Mouse (Mus musculus): ENCODE data around the gene Wdr24. TPM values are rescaled to one million over a fixed set of nuclear protein-coding genes. Genes with fewer than 3 reads are reported as not detected.

Wdr24 gene
- polyA plus RNA-seq (2015; fragmentation: Nextera tagmentation; extraction: Ambion mirVana), result 28.1 and 31.8 TPM in 2 replicates

DNA sequence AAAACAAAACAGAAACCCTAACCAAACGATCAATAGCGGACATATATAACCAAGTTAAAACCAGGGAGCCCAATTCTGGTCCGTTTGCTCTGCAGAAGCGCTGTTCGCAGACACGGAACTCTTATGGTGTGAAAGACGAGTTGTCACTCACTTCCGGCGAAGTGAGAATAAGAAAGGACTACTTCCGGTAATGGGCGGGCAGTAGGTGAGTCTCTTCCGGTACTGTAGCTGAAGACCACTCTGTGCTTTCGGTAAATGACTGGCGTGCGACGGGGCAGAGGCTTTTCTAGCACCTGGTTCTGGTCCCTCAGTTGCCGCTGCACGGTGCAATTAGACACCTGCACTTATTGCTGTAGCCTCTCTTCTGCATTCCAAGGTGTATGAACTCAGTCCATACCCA lies at the start of gene Wdr24:
Gene Wdr24 (plus strand): TSS at position 176 of the 400 bp plus-strand sequence.
- Histone ChIP-seq H3K4me1 (peaks cover 44% of the 10 kb centered on the region), H3K4me2 (peak within 1 kb of the TSS; percentile 95), H3K4me3 (replicated peaks) (peak within 1 kb of the TSS; percentile 76), H3K27ac (peak within 1 kb of the TSS; percentile 75), H3K27me3 (peaks cover 42% of the 10 kb centered on the region), H3K9me3 (replicated peaks) (no peaks in the 10 kb centered on the region), H3K36me3 (peaks cover 28% of the 10 kb centered on the region), H3K9ac (peak within 1 kb of the TSS; percentile 83)
- WGBS, result 1% methylated on average over 18 of the region's 18 CpGs
- ATAC-seq (replicated peaks; ENCODE audit: low FRiP score), result peak; percentile 53

DNA sequence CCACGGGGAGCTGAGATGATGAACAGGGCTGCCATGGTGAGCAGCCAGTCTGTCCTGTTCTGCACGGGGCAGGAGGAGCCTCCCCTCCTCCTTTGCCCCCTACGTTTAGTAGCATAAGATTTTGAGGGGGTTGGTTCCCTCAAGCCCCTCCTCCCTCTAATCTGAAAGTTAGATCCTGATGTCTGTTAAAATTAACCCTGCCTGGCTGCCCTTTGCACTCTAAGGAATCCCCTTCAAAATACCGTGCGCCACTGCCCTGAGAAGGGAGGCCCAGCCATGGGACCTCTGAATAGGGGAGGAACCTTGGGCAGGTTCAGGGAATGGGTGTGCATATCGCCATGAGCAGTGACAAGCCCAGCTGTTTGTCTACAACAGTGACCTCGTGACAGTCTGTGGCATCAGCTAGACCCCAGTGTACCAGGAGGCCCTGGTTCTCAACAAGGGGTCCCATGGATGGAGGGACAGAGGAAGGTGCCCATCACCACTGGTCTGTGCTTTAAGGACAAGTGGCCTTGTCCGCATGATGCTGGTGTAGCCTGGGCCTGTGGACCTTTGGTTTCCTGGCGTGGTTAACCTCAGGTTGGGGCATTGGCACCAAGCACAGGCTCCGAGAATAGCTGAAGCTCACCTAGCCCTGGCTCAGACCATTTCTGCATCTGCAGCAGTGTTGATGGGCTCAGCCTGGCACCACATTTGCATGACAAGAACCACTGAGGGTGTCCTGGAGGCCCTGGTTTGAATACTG lies 47.9 kb upstream of the Wdr24 start:
- 78% methylated on average over 10 of the region's 10 CpGs for WGBS
- Histone ChIP-seq H3K9me3 (replicated peaks) (no peaks in the 10 kb centered on the region), H3K36me3 (peaks cover 32% of the 10 kb centered on the region), H3K4me3 (replicated peaks) (0 out of 2 replicates have a peak overlapping the region, but pooled peaks have one; percentile 4), H3K27ac (no peak overlapping the region), H3K27me3 (no peaks in the 10 kb centered on the region), H3K9ac (no peak overlapping the region), H3K4me2 (0 out of 2 replicates have a peak overlapping the region, but pooled peaks have one; percentile 4), H3K4me1 (peaks cover 15% of the 10 kb centered on the region)
- no peak for ATAC-seq (replicated peaks; ENCODE audit: low FRiP score)

DNA sequence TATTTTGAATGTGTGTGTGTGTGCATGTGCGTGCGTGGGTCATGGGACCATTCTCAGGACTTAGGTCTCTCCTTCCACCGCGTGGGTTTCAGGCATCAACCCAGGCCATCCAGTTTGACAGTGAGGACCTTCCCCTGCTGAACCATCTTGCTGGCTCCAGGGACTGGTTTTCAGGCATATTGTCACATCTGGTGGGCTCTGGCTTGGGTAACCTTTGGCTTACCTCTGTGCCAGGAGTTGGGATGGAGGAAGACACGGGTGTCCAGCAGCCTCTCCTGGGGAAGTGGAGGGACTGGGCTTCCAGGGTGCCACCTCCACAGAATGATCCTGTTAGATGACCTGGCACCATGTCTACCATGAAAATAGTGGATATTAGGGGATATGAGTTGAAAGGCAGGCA lies 45.5 kb upstream of the Wdr24 start:
- H3K4me1 ChIP-seq, result peaks cover 15% of the 10 kb centered on the region
- no peak overlapping the region for H3K9ac ChIP-seq
- ATAC-seq (replicated peaks; ENCODE audit: low FRiP score), result no peak
- H3K4me3 ChIP-seq (replicated peaks), result no peak overlapping the region
- WGBS, result 96% methylated on average over 5 of the region's 5 CpGs
- no peak overlapping the region for H3K4me2 ChIP-seq
- H3K27me3 ChIP-seq, result no peaks in the 10 kb centered on the region
- H3K36me3 ChIP-seq, result peaks cover 57% of the 10 kb centered on the region
- H3K9me3 ChIP-seq (replicated peaks), result no peaks in the 10 kb centered on the region
- H3K27ac ChIP-seq, result no peak overlapping the region

DNA sequence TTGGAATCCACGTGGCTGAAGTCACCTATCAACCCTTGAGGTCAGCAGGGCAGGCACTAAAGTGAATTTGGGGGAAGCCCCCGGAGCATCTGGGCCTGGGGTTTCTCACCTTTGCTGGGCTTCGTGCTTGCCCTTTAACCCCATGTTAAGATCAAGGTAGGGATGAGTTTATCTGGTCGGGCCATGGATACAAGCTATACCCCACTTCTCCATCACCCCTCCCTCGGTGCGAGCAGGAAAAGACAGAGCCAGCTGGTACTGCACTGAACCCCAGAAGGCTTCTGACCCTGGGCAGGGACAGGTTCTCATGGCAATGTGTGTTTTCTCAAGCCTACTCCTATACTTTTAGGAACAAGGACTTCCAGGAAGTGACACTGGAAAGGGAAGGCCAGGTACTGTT lies 42.1 kb upstream of the Wdr24 start:
- H3K36me3 ChIP-seq, result peaks cover 67% of the 10 kb centered on the region
- H3K4me3 ChIP-seq (replicated peaks), result no peak overlapping the region
- no peak overlapping the region for H3K27ac ChIP-seq
- no peak overlapping the region for H3K4me2 ChIP-seq
- no peaks in the 10 kb centered on the region for H3K9me3 ChIP-seq (replicated peaks)
- H3K9ac ChIP-seq, result no peak overlapping the region
- WGBS, result 78% methylated on average over 6 of the region's 6 CpGs
- H3K27me3 ChIP-seq, result no peaks in the 10 kb centered on the region
- ATAC-seq (replicated peaks; ENCODE audit: low FRiP score), result no peak
- H3K4me1 ChIP-seq, result peaks cover 19% of the 10 kb centered on the region

DNA sequence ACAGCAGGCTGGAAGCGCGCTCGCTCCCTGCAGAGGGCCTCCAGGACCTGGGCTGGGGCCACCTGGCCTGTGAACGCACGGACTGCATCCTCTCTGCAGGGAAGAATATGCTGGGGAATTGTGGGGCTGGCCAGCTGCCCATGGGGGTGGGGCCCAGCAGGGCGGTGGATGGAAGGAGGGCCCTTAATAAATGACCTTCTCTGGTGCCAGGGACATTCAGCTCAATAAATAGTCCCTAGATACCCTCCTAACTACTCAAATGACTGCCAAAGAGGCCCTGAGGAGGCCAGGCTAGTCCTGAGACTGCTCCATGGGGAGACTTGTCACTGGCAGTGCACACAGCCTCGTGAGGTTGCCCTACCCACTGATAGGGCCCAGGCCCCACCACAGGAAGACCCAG lies 40.3 kb upstream of the Wdr24 start:
- no peak overlapping the region for H3K4me3 ChIP-seq (replicated peaks)
- ATAC-seq (replicated peaks; ENCODE audit: low FRiP score), result no peak
- H3K9ac ChIP-seq, result no peak overlapping the region
- H3K27me3 ChIP-seq, result no peaks in the 10 kb centered on the region
- H3K4me2 ChIP-seq, result no peak overlapping the region
- peaks cover 20% of the 10 kb centered on the region for H3K4me1 ChIP-seq
- WGBS, result 84% methylated on average over 7 of the region's 7 CpGs
- no peaks in the 10 kb centered on the region for H3K9me3 ChIP-seq (replicated peaks)
- H3K27ac ChIP-seq, result no peak overlapping the region
- peaks cover 68% of the 10 kb centered on the region for H3K36me3 ChIP-seq

DNA sequence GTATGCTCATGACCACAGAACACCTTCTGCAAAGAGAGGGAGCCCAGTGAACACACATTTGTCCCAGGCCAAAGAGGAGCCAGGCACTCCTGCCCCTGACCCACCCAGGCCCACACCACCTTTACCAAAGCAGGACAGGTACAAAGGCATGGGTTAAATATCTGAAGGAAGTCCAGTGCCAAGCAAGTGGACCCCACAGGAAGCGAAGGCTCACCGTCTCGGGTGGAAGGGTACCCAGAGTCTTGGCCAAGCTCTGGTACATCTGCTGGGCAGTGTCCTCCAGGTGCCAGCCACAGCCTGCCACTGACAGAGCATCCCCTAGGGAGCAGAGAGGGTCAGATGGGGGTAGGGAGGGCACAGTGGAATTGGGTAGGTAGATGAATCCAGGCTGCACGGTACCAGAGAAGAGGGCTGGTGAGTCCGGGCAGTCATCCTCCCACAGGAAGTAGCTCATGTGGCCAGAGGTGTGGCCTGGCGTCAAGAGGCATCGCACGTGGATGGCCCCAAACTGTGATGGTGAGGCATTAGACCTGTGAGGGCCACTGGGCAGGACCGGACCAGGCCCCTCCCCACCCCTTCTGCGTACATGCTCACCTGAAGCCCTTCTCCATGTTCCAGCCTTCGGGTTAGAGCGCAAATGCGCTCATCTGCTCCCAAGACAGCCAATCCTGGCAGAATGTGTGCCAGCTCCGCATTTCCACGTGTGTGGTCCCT lies 39.4 kb upstream of the Wdr24 start:
- Histone ChIP-seq H3K4me2 (peak overlapping the region; percentile 67), H3K4me1 (peaks cover 20% of the 10 kb centered on the region), H3K36me3 (peaks cover 70% of the 10 kb centered on the region), H3K27me3 (no peaks in the 10 kb centered on the region), H3K9me3 (replicated peaks) (no peaks in the 10 kb centered on the region), H3K27ac (no peak overlapping the region), H3K4me3 (replicated peaks) (peak overlapping the region; percentile 72), H3K9ac (peak overlapping the region; percentile 69; the same call in 1 of the 2 replicates)
- 75% methylated on average over 15 of the region's 15 CpGs for WGBS
- ATAC-seq (replicated peaks; ENCODE audit: low FRiP score), result no peak

DNA sequence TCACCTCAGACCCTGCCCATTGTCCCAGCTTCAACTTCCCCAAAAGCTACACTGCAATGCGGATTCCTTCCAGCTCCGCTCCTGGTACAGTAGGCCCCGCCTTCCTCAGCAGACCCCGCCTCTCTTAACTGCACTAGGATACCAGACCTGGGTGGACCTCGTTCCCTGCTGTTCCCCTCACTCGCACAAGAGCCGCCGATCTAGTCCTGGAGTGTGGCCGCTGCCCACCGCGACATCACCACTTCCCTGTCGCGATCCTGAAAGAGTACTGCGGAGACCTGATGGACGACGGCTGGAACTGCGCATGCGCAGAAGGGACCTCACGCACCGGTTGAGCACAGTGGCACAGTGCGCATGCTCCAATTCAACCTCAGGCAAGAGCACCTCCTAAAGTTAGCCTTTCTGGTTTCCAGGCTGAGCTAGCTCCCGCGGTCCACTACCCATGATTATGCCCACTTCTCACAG lies 38.1 kb upstream of the Wdr24 start, which contains the start of gene Haghl:
Gene Haghl (minus strand): TSS at position 393 of the 465 bp plus-strand sequence.
- Histone ChIP-seq H3K27ac (peak within 1 kb of the TSS; percentile 96), H3K9ac (peak within 1 kb of the TSS; percentile 69), H3K4me1 (peaks cover 20% of the 10 kb centered on the region), H3K4me3 (replicated peaks) (peak within 1 kb of the TSS; percentile 72), H3K27me3 (no peaks in the 10 kb centered on the region), H3K4me2 (peak within 1 kb of the TSS; percentile 67), H3K9me3 (replicated peaks) (no peaks in the 10 kb centered on the region), H3K36me3 (peaks cover 69% of the 10 kb centered on the region)
- under 1% methylated on average over 23 of the region's 23 CpGs for WGBS
- ATAC-seq (replicated peaks; ENCODE audit: low FRiP score), result peak; percentile 86

DNA sequence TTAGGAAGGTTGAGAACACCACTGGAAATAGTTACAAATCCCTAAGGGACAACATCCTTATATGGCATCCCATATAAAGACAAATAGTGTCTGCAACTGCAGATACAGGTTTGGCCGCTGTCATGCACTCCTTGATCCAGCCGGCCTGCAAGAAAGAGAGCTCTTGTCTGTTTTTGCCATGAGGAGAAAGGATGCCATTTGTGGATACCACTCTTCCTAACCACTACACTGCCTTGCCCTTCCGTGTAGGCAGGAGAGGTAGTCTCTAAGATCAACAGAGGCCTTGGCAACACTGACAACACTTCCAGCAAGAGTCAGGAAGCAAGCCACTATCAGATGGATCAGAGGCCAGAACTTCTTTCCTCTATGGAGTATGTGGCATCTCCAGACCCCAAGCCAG lies 37.1 kb upstream of the Wdr24 start, which contains the start of gene Ccdc78:
Gene Ccdc78 (plus strand): TSS at position 301 of the 400 bp plus-strand sequence.
- H3K27ac ChIP-seq, result peak within 1 kb of the TSS; percentile 96
- H3K9me3 ChIP-seq (replicated peaks), result no peaks in the 10 kb centered on the region
- 83% methylated on average over 3 of the region's 3 CpGs for WGBS
- peak within 1 kb of the TSS; percentile 67 for H3K4me2 ChIP-seq
- H3K9ac ChIP-seq, result peak within 1 kb of the TSS; percentile 69
- peaks cover 64% of the 10 kb centered on the region for H3K36me3 ChIP-seq
- peak within 1 kb of the TSS; percentile 72 for H3K4me3 ChIP-seq (replicated peaks)
- ATAC-seq (replicated peaks; ENCODE audit: low FRiP score), result no peak
- H3K27me3 ChIP-seq, result no peaks in the 10 kb centered on the region
- peaks cover 29% of the 10 kb centered on the region for H3K4me1 ChIP-seq

DNA sequence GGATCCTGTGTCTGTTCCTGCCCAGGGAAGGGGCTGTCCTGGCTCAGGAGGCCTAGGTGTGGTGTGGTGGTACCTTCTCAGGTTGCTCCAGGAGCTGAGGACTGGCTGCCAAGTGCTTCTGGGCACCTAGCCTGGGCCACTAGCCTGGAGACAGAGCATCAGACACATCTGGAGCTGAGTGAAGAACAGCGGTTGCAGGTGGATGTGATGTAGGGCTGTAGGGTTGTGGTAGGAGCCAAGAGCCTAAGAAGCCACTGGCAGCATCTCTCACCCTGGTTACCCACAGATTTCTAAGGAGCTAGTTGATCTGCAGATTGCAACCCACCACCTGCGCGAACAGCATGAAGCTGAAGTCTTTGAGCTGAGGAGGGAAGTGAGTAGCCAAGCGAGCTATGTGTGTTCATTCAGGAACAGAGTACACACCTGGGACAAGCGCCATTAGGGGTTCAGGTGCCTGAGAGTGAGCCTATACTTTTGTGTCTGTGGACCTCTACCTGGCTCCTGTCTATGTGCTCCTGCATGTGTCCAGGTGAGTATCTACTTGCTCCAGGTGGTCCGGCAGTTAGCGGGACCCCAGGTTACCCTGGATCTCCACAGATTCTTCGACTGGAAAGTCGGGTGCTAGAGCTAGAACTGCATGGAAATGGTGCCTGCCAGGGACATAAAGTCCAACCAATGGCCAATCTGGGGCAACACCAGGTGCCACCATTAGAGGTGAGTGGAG lies 36.5 kb upstream of the Wdr24 start:
- Histone ChIP-seq H3K36me3 (peaks cover 57% of the 10 kb centered on the region), H3K27ac (no peak overlapping the region), H3K4me3 (replicated peaks) (no peak overlapping the region), H3K9me3 (replicated peaks) (no peaks in the 10 kb centered on the region), H3K27me3 (no peaks in the 10 kb centered on the region), H3K4me2 (no peak overlapping the region), H3K4me1 (peaks cover 34% of the 10 kb centered on the region), H3K9ac (no peak overlapping the region)
- no peak for ATAC-seq (replicated peaks; ENCODE audit: low FRiP score)
- WGBS, result 90% methylated on average over 9 of the region's 9 CpGs

DNA sequence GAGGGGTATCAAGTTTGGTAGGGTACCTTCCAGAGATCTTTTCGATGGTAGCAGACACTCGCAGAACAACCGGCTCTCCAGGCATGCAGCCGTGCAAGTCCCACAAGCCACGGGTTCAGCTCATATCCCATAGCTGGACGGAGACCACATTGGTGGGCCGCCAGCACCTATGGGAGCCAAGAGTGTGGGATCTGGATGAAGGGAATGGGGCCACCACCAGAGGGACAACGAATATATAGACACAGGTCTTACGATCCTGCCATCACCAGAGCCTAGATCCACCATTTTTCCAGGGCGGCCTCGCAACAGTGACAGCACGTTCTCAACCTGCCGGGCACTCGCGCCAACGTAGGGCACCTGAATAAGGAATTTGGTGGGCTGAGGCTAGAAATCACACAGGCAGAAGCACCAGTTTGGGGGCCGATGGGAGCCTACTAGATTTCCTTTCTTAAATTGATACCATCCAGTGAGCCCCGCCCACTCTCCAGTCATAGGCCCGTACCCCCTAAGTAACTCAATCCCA lies 32.0 kb upstream of the Wdr24 start:
- H3K4me3 ChIP-seq (replicated peaks), result peak overlapping the region; percentile 78
- H3K27ac ChIP-seq, result peak overlapping the region; percentile 98
- H3K4me1 ChIP-seq, result peaks cover 54% of the 10 kb centered on the region
- no peaks in the 10 kb centered on the region for H3K27me3 ChIP-seq
- WGBS, result 25% methylated on average over 19 of the region's 19 CpGs
- peaks cover 40% of the 10 kb centered on the region for H3K36me3 ChIP-seq
- no peak; the same call in 1 of the 2 replicates for ATAC-seq (replicated peaks; ENCODE audit: low FRiP score)
- no peaks in the 10 kb centered on the region for H3K9me3 ChIP-seq (replicated peaks)
- H3K9ac ChIP-seq, result peak overlapping the region; percentile 73
- peak overlapping the region; percentile 79 for H3K4me2 ChIP-seq

DNA sequence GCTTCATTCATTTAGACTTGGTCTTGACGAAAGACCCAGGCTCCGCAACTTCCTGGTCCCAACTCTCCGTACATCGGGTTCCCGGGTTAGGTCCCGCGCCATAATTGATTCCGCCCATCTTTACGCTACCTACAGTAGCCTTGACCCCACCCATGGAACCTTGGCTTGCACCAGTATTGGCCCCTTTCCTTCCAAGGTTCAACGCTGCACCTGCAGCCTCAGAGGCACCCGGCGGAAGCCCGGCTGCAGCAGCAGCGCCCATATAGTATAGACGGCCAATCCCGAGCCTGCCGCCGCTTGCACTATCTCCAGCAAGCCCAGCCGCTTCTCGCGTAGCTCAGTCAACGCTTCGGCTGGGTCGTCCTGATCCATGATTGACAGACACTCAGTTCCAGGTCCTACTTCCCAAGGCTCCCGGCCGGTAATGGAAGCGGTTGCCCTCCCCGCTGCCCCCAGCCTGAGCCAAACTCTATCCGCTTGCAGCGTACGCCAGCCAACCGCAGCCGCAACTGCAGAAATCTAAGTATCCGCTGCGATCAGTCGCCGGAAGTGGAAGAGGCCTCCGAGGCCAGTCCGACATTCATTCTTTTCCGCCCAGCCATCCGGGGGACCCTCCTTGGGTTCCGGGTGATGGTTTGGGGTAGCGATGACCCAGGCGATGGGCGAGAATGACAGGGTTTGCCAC lies 31.4 kb upstream of the Wdr24 start:
- WGBS, result under 1% methylated on average over 45 of the region's 45 CpGs
- H3K4me3 ChIP-seq (replicated peaks), result peak overlapping the region; percentile 78
- peak overlapping the region; percentile 73 for H3K9ac ChIP-seq
- H3K36me3 ChIP-seq, result peaks cover 38% of the 10 kb centered on the region
- no peaks in the 10 kb centered on the region for H3K27me3 ChIP-seq
- ATAC-seq (replicated peaks; ENCODE audit: low FRiP score), result peak; percentile 49
- H3K4me2 ChIP-seq, result peak overlapping the region; percentile 79
- peak overlapping the region; percentile 98 for H3K27ac ChIP-seq
- peaks cover 55% of the 10 kb centered on the region for H3K4me1 ChIP-seq
- H3K9me3 ChIP-seq (replicated peaks), result no peaks in the 10 kb centered on the region

All from kidney, embryonic 15.5 days (tissue).